Mouse (Mus musculus): ENCODE measurements around the gene Kcnh5.

Kcnh5 gene

GRCm38 (mm10) chr12:75176691-75177645, at the start of gene Kcnh5:
Gene Kcnh5 (minus strand): TSS chr12:75177332.
- DNase-seq (ENCODE audit: extremely low read depth, low read depth, low spot score) = no peak

GRCm38 (mm10) chr12:75223966-75224365, 46.8 kb upstream of the Kcnh5 start:
- no peak for DNase-seq (ENCODE audit: extremely low read depth, low read depth, low spot score)

- no peak for DNase-seq (ENCODE audit: extremely low read depth, low read depth, low spot score)
These were observed 12.3 kb upstream of the Kcnh5 start for GRCm38 (mm10) chr12:75189413-75189812.

- no peak for DNase-seq (ENCODE audit: extremely low read depth, low read depth, low spot score)
These were observed 5.5 kb upstream of the Kcnh5 start for GRCm38 (mm10) chr12:75182646-75183045.

GRCm38 (mm10) chr12:75179491-75179890, 2.4 kb upstream of the Kcnh5 start:
- no peak for DNase-seq (ENCODE audit: extremely low read depth, low read depth, low spot score)

- DNase-seq (ENCODE audit: extremely low read depth, low read depth, low spot score) = no peak
These were observed 506 bp upstream of the Kcnh5 start for GRCm38 (mm10) chr12:75177646-75178030.

- no peak for DNase-seq (ENCODE audit: extremely low read depth, low read depth, low spot score)
These were observed 1.1 kb downstream of the Kcnh5 start for GRCm38 (mm10) chr12:75175931-75176565.

- DNase-seq (ENCODE audit: extremely low read depth, low read depth, low spot score) = no peak
These were observed 6.2 kb downstream of the Kcnh5 start for GRCm38 (mm10) chr12:75170970-75171369.

- no peak for DNase-seq (ENCODE audit: extremely low read depth, low read depth, low spot score)
These were observed 24.0 kb downstream of the Kcnh5 start for GRCm38 (mm10) chr12:75153076-75153568.

GRCm38 (mm10) chr12:75139792-75140191, 37.3 kb downstream of the Kcnh5 start:
- no peak for DNase-seq (ENCODE audit: extremely low read depth, low read depth, low spot score)

- no peak for DNase-seq (ENCODE audit: extremely low read depth, low read depth, low spot score)
These were observed 85.2 kb downstream of the Kcnh5 start for GRCm38 (mm10) chr12:75091921-75092320.

- DNase-seq (ENCODE audit: extremely low read depth, low read depth, low spot score) = no peak
These were observed 86.2 kb downstream of the Kcnh5 start for GRCm38 (mm10) chr12:75090957-75091356.

- no peak for DNase-seq (ENCODE audit: extremely low read depth, low read depth, low spot score)
These were observed 100.0 kb downstream of the Kcnh5 start for GRCm38 (mm10) chr12:75077175-75077574.

- DNase-seq (ENCODE audit: extremely low read depth, low read depth, low spot score) = no peak
These were observed 106.1 kb downstream of the Kcnh5 start for GRCm38 (mm10) chr12:75071043-75071442.

GRCm38 (mm10) chr12:75062571-75062970, 114.6 kb downstream of the Kcnh5 start:
- no peak for DNase-seq (ENCODE audit: extremely low read depth, low read depth, low spot score)

GRCm38 (mm10) chr12:75061731-75062130, 115.4 kb downstream of the Kcnh5 start:
- no peak for DNase-seq (ENCODE audit: extremely low read depth, low read depth, low spot score)

- DNase-seq (ENCODE audit: extremely low read depth, low read depth, low spot score) = no peak
These were observed 123.4 kb downstream of the Kcnh5 start for GRCm38 (mm10) chr12:75053731-75054130.

GRCm38 (mm10) chr12:75036694-75037093, 140.4 kb downstream of the Kcnh5 start:
- no peak for DNase-seq (ENCODE audit: extremely low read depth, low read depth, low spot score)

GRCm38 (mm10) chr12:75031970-75032864, 144.9 kb downstream of the Kcnh5 start:
- no peak for DNase-seq (ENCODE audit: extremely low read depth, low read depth, low spot score)

GRCm38 (mm10) chr12:74971187-74971586, 205.9 kb downstream of the Kcnh5 start:
- DNase-seq (ENCODE audit: extremely low read depth, low read depth, low spot score) = no peak

GRCm38 (mm10) chr12:74969420-74969819, 207.7 kb downstream of the Kcnh5 start:
- no peak for DNase-seq (ENCODE audit: extremely low read depth, low read depth, low spot score)

Data from fat pad, adult 2 months (tissue).